Mouse (Mus musculus) lung, postnatal 4 days (tissue): ENCODE data around the gene Spata17.

Experiments used
- DNase-seq, 2 experiments: peaks; one replicate each; pipeline ENCODE4 v3.0.0; 2021

Gene Spata17

DNA sequence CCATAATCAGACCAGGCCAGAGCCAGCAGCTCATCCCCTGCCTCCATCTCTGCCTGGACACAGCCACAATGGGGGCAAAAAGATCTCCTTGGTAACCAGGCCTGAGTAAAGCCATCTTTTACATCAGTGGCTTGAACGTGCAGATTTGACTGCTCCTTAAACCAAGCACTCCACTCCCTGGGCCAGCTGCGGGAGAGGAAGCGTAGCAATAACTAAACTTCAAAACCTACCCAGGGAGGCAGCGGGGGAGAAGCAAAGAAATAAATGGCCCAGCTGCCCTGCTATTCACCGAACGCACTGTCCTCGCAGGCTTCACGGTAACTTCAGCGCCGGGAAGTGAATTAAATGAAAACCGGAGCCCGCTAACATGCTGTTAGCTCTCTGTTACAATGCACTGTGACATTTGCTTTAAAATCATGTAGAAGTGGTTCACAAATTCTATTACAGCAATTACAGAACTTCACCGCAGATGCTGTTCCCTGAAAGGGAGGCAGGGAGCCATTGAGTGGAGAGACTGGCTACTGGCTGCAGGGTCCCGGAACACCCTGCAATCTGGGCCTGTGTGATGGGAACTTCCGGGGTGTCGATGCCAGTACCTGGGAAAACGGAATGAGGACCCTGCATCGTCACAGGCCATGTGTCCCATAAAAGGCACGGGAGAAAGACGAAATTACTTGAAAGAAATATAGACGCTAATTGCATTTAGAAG lies 217.5 kb downstream of the Spata17 start:
- DNase-seq = no peak
